ENCODE assay signal across 21 mouse cellular contexts in genomic region chr19:47381011-47381410, GRCm38 (mm10).
DNase-seq lines count a peak whose midpoint lies in the region; ATAC-seq and TF ChIP-seq lines count a peak whose summit lies in the region.
"Had no signal": no experiment of that assay in that cellular context is flagged by ENCODE, and none has a peak within 500 bp of the region (broad histone marks: within the 10 kb centered on the region; RNA-seq: fewer than 3 reads in every experiment).

No protein-coding gene starts in this region.

- no peaks in the 10 kb centered on the region for H3K9me3 ChIP-seq in heart, embryonic 10.5 days
- H3K9me3 ChIP-seq in hindbrain, embryonic 10.5 days, result no peaks in the 10 kb centered on the region
- H3K9me3 ChIP-seq in hindbrain, embryonic 14.5 days (ENCODE audit: control insufficient read depth, low read length), result no peaks in the 10 kb centered on the region
- no peaks in the 10 kb centered on the region for H3K9me3 ChIP-seq in E14TG2a.4 (ENCODE audit: low read length)
- H3K9me3 ChIP-seq in limb, embryonic 10.5 days (replicated peaks), result no peaks in the 10 kb centered on the region
- H3K9me3 ChIP-seq: embryonic facial prominence, embryonic 15.5 days; forebrain, embryonic 10.5 days; hindbrain, embryonic 15.5 days had no signal

- no peak for ATAC-seq in hindbrain, embryonic 14.5 days (ENCODE audit: low FRiP score)
- ATAC-seq: activated CD4-positive, CD25-positive, alpha-beta regulatory T cell, adult 4 months; forebrain, embryonic 14.5 days; intestine, embryonic 16.5 days; Patski had no signal

- no peak overlapping the region for H3K4me2 ChIP-seq in hindbrain, embryonic 14.5 days (replicated peaks)
- H3K4me2 ChIP-seq: embryonic facial prominence, embryonic 15.5 days; hindbrain, embryonic 15.5 days had no signal

- peaks cover 47% of the 10 kb centered on the region for H3K4me1 ChIP-seq in heart, embryonic 10.5 days
- H3K4me1 ChIP-seq in hindbrain, embryonic 10.5 days (replicated peaks), result peaks cover 30% of the 10 kb centered on the region
- no peaks in the 10 kb centered on the region for H3K4me1 ChIP-seq in hindbrain, embryonic 14.5 days (replicated peaks; ENCODE audit: control insufficient read depth, insufficient read depth, low read length)
- H3K4me1 ChIP-seq in E14TG2a.4 (replicated peaks; ENCODE audit: low read depth, low read length), result peaks cover 71% of the 10 kb centered on the region
- H3K4me1 ChIP-seq in limb, embryonic 10.5 days, result peaks cover 21% of the 10 kb centered on the region
- H3K4me1 ChIP-seq: hindbrain, embryonic 15.5 days had no signal

- peak; percentile 29 to 36 for DNase-seq in heart, adult 18-20 months
- no peak for DNase-seq in heart, embryonic 10.5 days (ENCODE audit: low spot score)
- DNase-seq in hindbrain, embryonic 10.5 days (ENCODE audit: low spot score), result no peak
- no peak for DNase-seq in hindbrain, embryonic 14.5 days (ENCODE audit: low spot score)
- no peak for DNase-seq in limb, embryonic 10.5 days (ENCODE audit: low spot score)
- no peak for DNase-seq in right cerebral cortex, postnatal 36 days (ENCODE audit: low spot score in 2 of 2)
- DNase-seq: adrenal gland, adult 2 months; adrenal gland, postnatal 25 days; cerebellum, adult 18-20 months; cerebellum, adult 9-11 months; cerebellum, postnatal 36 days; gastrocnemius, postnatal 36 days had no signal

- WGBS in heart, embryonic 10.5 days, result 79% methylated on average over 15 of the region's 15 CpGs
- 89% methylated on average over 15 of the region's 15 CpGs for WGBS in hindbrain, embryonic 10.5 days
- WGBS in hindbrain, embryonic 14.5 days, result 83% methylated on average over 15 of the region's 15 CpGs
- 95% methylated on average over 15 of the region's 15 CpGs for WGBS in limb, embryonic 10.5 days

- no peak overlapping the region; the same call in 1 of the 2 replicates for H3K27ac ChIP-seq in heart, embryonic 10.5 days
- peak overlapping the region; percentile 46 for H3K27ac ChIP-seq in hindbrain, embryonic 10.5 days
- H3K27ac ChIP-seq in hindbrain, embryonic 14.5 days, result no peak overlapping the region
- H3K27ac ChIP-seq in limb, embryonic 10.5 days, result peak overlapping the region; percentile 30; the same call in 1 of the 2 replicates
- H3K27ac ChIP-seq: embryonic facial prominence, embryonic 15.5 days; forebrain, embryonic 10.5 days; hindbrain, embryonic 15.5 days had no signal

- TF ChIP-seq CTCF in E14TG2a.4 (conservative IDR thresholded peaks at IDR 0.05; ENCODE audit: low read length), result no peak

- no peak overlapping the region for H3K4me3 ChIP-seq in heart, embryonic 10.5 days
- H3K4me3 ChIP-seq in hindbrain, embryonic 10.5 days, result no peak overlapping the region
- H3K4me3 ChIP-seq in hindbrain, embryonic 14.5 days (replicated peaks; ENCODE audit: low read length), result no peak overlapping the region
- 0 out of 2 replicates have a peak overlapping the region, but pooled peaks have one; percentile 13 for H3K4me3 ChIP-seq in E14TG2a.4 (replicated peaks; ENCODE audit: low read length)
- H3K4me3 ChIP-seq in limb, embryonic 10.5 days, result no peak overlapping the region
- H3K4me3 ChIP-seq: embryonic facial prominence, embryonic 15.5 days; erythroblast, embryonic 14.5 days; forebrain, embryonic 10.5 days; hindbrain, embryonic 15.5 days had no signal

- H3K36me3 ChIP-seq in heart, embryonic 10.5 days, result 0 out of 2 replicates have a peak, but pooled peaks cover 2% of the 10 kb centered on the region
- no peaks in the 10 kb centered on the region for H3K36me3 ChIP-seq in hindbrain, embryonic 10.5 days
- H3K36me3 ChIP-seq in hindbrain, embryonic 14.5 days (replicated peaks; ENCODE audit: control insufficient read depth, insufficient read depth), result no peaks in the 10 kb centered on the region
- no peaks in the 10 kb centered on the region for H3K36me3 ChIP-seq in E14TG2a.4 (ENCODE audit: insufficient read depth, low read length)
- H3K36me3 ChIP-seq in limb, embryonic 10.5 days, result no peaks in the 10 kb centered on the region
- H3K36me3 ChIP-seq: embryonic facial prominence, embryonic 15.5 days; hindbrain, embryonic 15.5 days had no signal

- no peaks in the 10 kb centered on the region for H3K27me3 ChIP-seq in heart, embryonic 10.5 days (ENCODE audit: insufficient read depth, poor library complexity, severe bottlenecking)
- no peaks in the 10 kb centered on the region for H3K27me3 ChIP-seq in hindbrain, embryonic 10.5 days (ENCODE audit: insufficient read depth, poor library complexity, severe bottlenecking)
- H3K27me3 ChIP-seq in hindbrain, embryonic 14.5 days (ENCODE audit: control insufficient read depth, insufficient read depth, low read length), result no peaks in the 10 kb centered on the region
- no peaks in the 10 kb centered on the region for H3K27me3 ChIP-seq in E14TG2a.4 (ENCODE audit: insufficient read depth, low read length)
- no peaks in the 10 kb centered on the region for H3K27me3 ChIP-seq in limb, embryonic 10.5 days (ENCODE audit: low read depth, poor library complexity, severe bottlenecking)
- H3K27me3 ChIP-seq: embryonic facial prominence, embryonic 15.5 days; hindbrain, embryonic 15.5 days; Patski had no signal

- no peak overlapping the region for H3K9ac ChIP-seq in hindbrain, embryonic 14.5 days
- H3K9ac ChIP-seq: embryonic facial prominence, embryonic 15.5 days; hindbrain, embryonic 15.5 days had no signal

Comparison
In these comparisons a context has a peak if more than half of its experiments do, and no peak if none do; other contexts are left out.
1. DNase-seq: peak in heart, adult 18-20 months (2 of 2); none in heart, embryonic 10.5 days (single experiment), hindbrain, embryonic 10.5 days (single experiment), hindbrain, embryonic 14.5 days (single experiment), limb, embryonic 10.5 days (single experiment) and right cerebral cortex, postnatal 36 days (0 of 2).
2. H3K27ac ChIP-seq: peak in hindbrain, embryonic 10.5 days (single experiment) and limb, embryonic 10.5 days (single experiment); none in heart, embryonic 10.5 days (single experiment) and hindbrain, embryonic 14.5 days (single experiment).